Mouse (Mus musculus): ENCODE measurements around the gene Vmn1r201. TPM values are rescaled to one million over a fixed set of nuclear protein-coding genes. Genes with fewer than 3 reads are reported as not detected.

The Vmn1r201 gene
- not detected for total RNA-seq (2023)

DNA sequence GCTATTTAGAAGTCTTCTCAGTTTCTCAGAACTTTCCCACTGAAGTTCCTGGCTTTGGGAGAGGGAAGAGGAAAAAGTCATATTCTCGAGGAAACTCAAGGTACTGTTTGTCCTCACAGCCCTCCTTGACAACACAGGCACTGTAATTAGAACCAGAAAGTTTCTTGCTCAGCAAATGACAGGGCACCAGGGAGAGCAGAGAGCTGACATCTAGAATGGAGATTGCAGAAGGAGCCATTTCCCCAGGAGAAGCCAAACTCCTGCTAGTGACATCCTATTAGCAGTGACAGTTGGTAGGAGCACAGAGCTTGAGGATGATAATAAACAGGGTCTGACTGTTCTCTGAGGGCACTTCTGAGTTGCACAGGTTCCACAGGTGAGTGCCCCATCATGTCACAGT, at the start of gene Vmn1r201:
Vmn1r201 (plus strand) TSS at position 301 of the 400 bp plus-strand sequence.

GRCm38 (mm10) chr13:22505281-22505680, 33.6 kb downstream of the Vmn1r201 start, which contains the start of gene Vmn1r202:
Gene Vmn1r202 (minus strand): TSS chr13:22505381.

DNA sequence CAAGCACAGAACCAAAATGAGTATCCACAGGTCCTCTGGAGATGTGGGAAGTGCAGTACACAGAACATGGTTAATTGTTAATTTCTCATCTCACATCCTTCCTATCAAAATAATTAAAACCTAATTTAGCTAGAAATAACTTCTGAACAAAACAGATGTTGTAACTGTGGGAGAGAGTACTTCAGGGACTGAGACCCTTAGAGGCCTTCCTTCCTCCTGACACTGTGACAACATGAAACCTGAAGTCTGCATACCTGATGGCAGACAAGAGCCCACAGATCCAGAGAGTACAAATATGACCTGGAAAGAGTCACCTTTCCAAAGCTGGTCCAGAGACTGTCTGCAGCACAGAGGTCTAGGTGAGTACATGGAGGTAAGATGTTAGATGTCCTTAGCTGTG, 46.1 kb downstream of the Vmn1r201 start, which contains the start of gene Vmn1r203:
Vmn1r203 (plus strand) TSS at position 301 of the 400 bp plus-strand sequence.

Other genes starting within 250 kb of the Vmn1r201 start
- not detected for gene Vmn1r193, start 248.8 kb upstream of the Vmn1r201 start, total RNA-seq (2023)
- gene Vmn1r194, start 227.7 kb upstream of the Vmn1r201 start, total RNA-seq (2023), result not detected
- not detected for gene Vmn1r195, start 201.4 kb upstream of the Vmn1r201 start, total RNA-seq (2023)
- gene Vmn1r196, start 182.0 kb upstream of the Vmn1r201 start, total RNA-seq (2023), result not detected
- not detected for gene Vmn1r197, start 147.3 kb upstream of the Vmn1r201 start, total RNA-seq (2023)
- gene Vmn1r198, start 121.6 kb upstream of the Vmn1r201 start, total RNA-seq (2023), result not detected
- not detected for gene Vmn1r199, start 92.1 kb upstream of the Vmn1r201 start, total RNA-seq (2023)
- gene Vmn1r200, start 81.5 kb upstream of the Vmn1r201 start, total RNA-seq (2023), result not detected
- gene Vmn1r202, start 33.5 kb downstream of the Vmn1r201 start, total RNA-seq (2023), result under 1 TPM; 0.12 TPM
- not detected for gene Vmn1r203, start 46.2 kb downstream of the Vmn1r201 start, total RNA-seq (2023)
- gene Vmn1r204, start 81.3 kb downstream of the Vmn1r201 start, total RNA-seq (2023), result not detected
- gene Vmn1r205, start 121.1 kb downstream of the Vmn1r201 start, total RNA-seq (2023), result not detected
- gene Vmn1r206, start 152.3 kb downstream of the Vmn1r201 start, total RNA-seq (2023), result not detected

All from B cell, adult 67 days (primary cell).